Mouse (Mus musculus): ENCODE measurements around the gene Ankrd24.

The Ankrd24 gene

GRCm38 (mm10) chr10:81628390-81628789 is at the start of gene Ankrd24:
Ankrd24 (plus strand) TSS chr10:81628540.
- no peak for DNase-seq

GRCm38 (mm10) chr10:81579967-81580366 is 48.4 kb upstream of the Ankrd24 start:
- DNase-seq, result no peak

GRCm38 (mm10) chr10:81580441-81581070 is 47.8 kb upstream of the Ankrd24 start:
- no peak for DNase-seq

- no peak for DNase-seq
Measured at GRCm38 (mm10) chr10:81583347-81583746, 45.0 kb upstream of the Ankrd24 start.

GRCm38 (mm10) chr10:81588739-81589138 is 39.6 kb upstream of the Ankrd24 start:
- DNase-seq, result no peak

- DNase-seq, result no peak
Measured at GRCm38 (mm10) chr10:81591846-81592245, 36.5 kb upstream of the Ankrd24 start.

GRCm38 (mm10) chr10:81592631-81593030 is 35.7 kb upstream of the Ankrd24 start:
- DNase-seq, result no peak

- no peak for DNase-seq
Measured at GRCm38 (mm10) chr10:81593223-81593622, 35.1 kb upstream of the Ankrd24 start.

GRCm38 (mm10) chr10:81593935-81594334 is 34.4 kb upstream of the Ankrd24 start:
- no peak for DNase-seq

GRCm38 (mm10) chr10:81595599-81595998 is 32.7 kb upstream of the Ankrd24 start:
- no peak for DNase-seq

GRCm38 (mm10) chr10:81596611-81597010 is 31.7 kb upstream of the Ankrd24 start:
- no peak for DNase-seq

GRCm38 (mm10) chr10:81597137-81597950 is 31.0 kb upstream of the Ankrd24 start:
- DNase-seq, result peak in 1 of 2 experiments; percentile 67

GRCm38 (mm10) chr10:81598342-81598741 is 30.0 kb upstream of the Ankrd24 start:
- no peak for DNase-seq

GRCm38 (mm10) chr10:81598871-81599270 is 29.5 kb upstream of the Ankrd24 start:
- no peak for DNase-seq

- DNase-seq, result peak in 1 of 2 experiments; percentile 47
Measured at GRCm38 (mm10) chr10:81599630-81600029, 28.7 kb upstream of the Ankrd24 start.

- DNase-seq, result no peak
Measured at GRCm38 (mm10) chr10:81600096-81600495, 28.2 kb upstream of the Ankrd24 start.

GRCm38 (mm10) chr10:81600738-81601203 is 27.6 kb upstream of the Ankrd24 start, which contains the start of gene Tle6:
Tle6 (minus strand) TSS chr10:81601073.
- DNase-seq, result peak; percentile 88 to 95

- no peak for DNase-seq
Measured at GRCm38 (mm10) chr10:81601396-81601905, 26.9 kb upstream of the Ankrd24 start.

- DNase-seq, result peak in 1 of 2 experiments; percentile 52
Measured at GRCm38 (mm10) chr10:81602741-81603151, 25.6 kb upstream of the Ankrd24 start.

- DNase-seq, result no peak
Measured at GRCm38 (mm10) chr10:81604019-81604967, 24.0 kb upstream of the Ankrd24 start.

GRCm38 (mm10) chr10:81604968-81605665 is 23.2 kb upstream of the Ankrd24 start:
- peak; percentile 79 to 83 for DNase-seq

GRCm38 (mm10) chr10:81605666-81605973 is 22.7 kb upstream of the Ankrd24 start:
- DNase-seq, result no peak

Data from thymus, adult 18-20 months (tissue).